In the genomic region with DNA sequence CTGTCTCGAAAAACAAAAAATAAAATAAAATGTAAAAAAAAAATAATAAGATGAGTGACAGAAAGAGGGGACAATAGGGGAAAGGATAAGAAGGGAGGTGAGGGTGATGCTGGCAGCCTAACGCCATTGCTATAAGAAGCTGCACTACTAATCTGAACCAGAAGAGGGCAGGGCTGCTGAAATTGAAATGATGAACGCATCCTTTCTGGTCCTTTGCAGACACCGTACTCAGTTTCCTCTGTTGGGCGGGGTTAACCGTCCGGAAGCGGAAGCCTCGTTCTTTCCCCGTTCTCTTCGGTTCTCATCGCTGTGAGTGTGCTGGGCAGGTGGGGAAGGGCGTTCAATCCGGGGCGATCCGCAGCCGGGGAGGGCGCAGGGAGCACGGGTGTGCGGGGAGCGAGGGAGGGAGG, we compare ENCODE assay signal across 8 mouse cellular contexts. TPM values are rescaled to one million over a fixed set of nuclear protein-coding genes. Genes with fewer than 3 reads are reported as not detected.
DNase-seq lines count a peak whose midpoint lies in the region; ATAC-seq and TF ChIP-seq lines count a peak whose summit lies in the region.

A gene (plus strand): TSS at position 224 of the 410 bp plus-strand sequence.

- peak within 1 kb of the TSS; percentile 98 for H3K4me2 ChIP-seq in lung, embryonic 14.5 days

- no peaks in the 10 kb centered on the region for H3K9me3 ChIP-seq in lung, embryonic 14.5 days (ENCODE audit: low read depth, low read length)

- peaks cover 41% of the 10 kb centered on the region for H3K36me3 ChIP-seq in lung, embryonic 14.5 days (ENCODE audit: insufficient read depth)

- ATAC-seq in frontal cortex, adult (ENCODE audit: low TSS enrichment): peak; percentile 81
- peak; percentile 77 to 80 for ATAC-seq in hematopoietic stem cell, adult 5-6 weeks (replicated peaks in 1 of 2; ENCODE audit: insufficient read depth in 1 of 2, low FRiP score in 2 of 2, low TSS enrichment in 1 of 2, low read depth in 1 of 2, poor library complexity in 2 of 2, severe bottlenecking in 2 of 2)
- peak; percentile 85 for ATAC-seq in lung, embryonic 14.5 days (ENCODE audit: insufficient read depth)
- peak; percentile 90 for ATAC-seq in neutrophil, adult 5-6 weeks (ENCODE audit: extremely low read depth, insufficient number of reproducible peaks, low FRiP score, poor library complexity, severe bottlenecking)

- H3K9ac ChIP-seq in lung, embryonic 14.5 days: peak within 1 kb of the TSS; percentile 91

- peak within 1 kb of the TSS; percentile 94 for H3K27ac ChIP-seq in lung, embryonic 14.5 days (ENCODE audit: low read depth)

- peak; percentile 91 for TF ChIP-seq CTCF in lung, embryonic 14.5 days (IDR thresholded peaks at IDR 0.05; ENCODE audit: low read depth)

- peak within 1 kb of the TSS; percentile 89 for H3K4me3 ChIP-seq in lung, embryonic 14.5 days (ENCODE audit: low read depth, low read length)

- WGBS in lung, embryonic 14.5 days: 3% methylated on average over 21 of the region's 21 CpGs

- peaks cover 12% of the 10 kb centered on the region; the same call in 1 of the 2 replicates for H3K4me1 ChIP-seq in lung, embryonic 14.5 days (ENCODE audit: insufficient read depth)

- DNase-seq in MN1 (ENCODE audit: low spot score): peak; percentile 96
- peak; percentile 97 for DNase-seq in cerebellum, adult 9-10 months
- peak; percentile 92 to 95 for DNase-seq in layer of hippocampus, adult 8-10 months (ENCODE audit: low spot score in 2 of 2)
- DNase-seq in lung, embryonic 14.5 days: peak; percentile 100
- peak; percentile 94 for DNase-seq in testis, postnatal 14 days (ENCODE audit: low spot score)

- H3K27me3 ChIP-seq in lung, embryonic 14.5 days (ENCODE audit: insufficient read depth, low read length): peaks cover 4% of the 10 kb centered on the region; the same call in 1 of the 2 replicates

RNA-seq across cellular contexts. Expression of the gene that starts here (rescaled TPM):
- total RNA-seq in hematopoietic stem cell, adult 5-6 weeks (2017): 3,442 and 3,720 TPM in 2 replicates
- 1,000 to 10,000 TPM in 2 of 4 experiments, 100 to 1,000 TPM in 2; 690 to 1,011 (median 866) TPM for total RNA-seq in layer of hippocampus, adult 8-10 months (2022)
- 978 and 1,085 TPM in 2 replicates for polyA plus RNA-seq in lung, embryonic 14.5 days (2014; fragmentation: Nextera tagmentation; extraction: Ambion mirVana)
- 671 and 750 TPM in 2 replicates for total RNA-seq in neutrophil, adult 5-6 weeks (2017)

Comparison
In these comparisons a context has a peak if more than half of its experiments do, and no peak if none do; other contexts are left out.
1. Peak in every context shown above with its lines: DNase-seq, ATAC-seq, H3K4me3 ChIP-seq and H3K27ac ChIP-seq.